Mouse (Mus musculus) T-helper 17 cell (primary cell): ENCODE results near the gene Tnfsf9.
"Not testable (repeated sequence)": the region's sequence is repeated elsewhere in the genome, so short reads cannot be mapped to it uniquely, and the experiment has no call there.

Experiments
- in situ Hi-C, 2 experiments: fragments of 300-600 bp; cut with MboI, MseI; formaldehyde crosslinking; loops; 1 replicate in 1 of 2; 2 replicates in 1 of 2; pipeline ENCODE4 v1.15.1; 2025; ENCODE audit warnings: high pct_unique_total_duplicates in 2 of 2

The Tnfsf9 gene

DNA sequence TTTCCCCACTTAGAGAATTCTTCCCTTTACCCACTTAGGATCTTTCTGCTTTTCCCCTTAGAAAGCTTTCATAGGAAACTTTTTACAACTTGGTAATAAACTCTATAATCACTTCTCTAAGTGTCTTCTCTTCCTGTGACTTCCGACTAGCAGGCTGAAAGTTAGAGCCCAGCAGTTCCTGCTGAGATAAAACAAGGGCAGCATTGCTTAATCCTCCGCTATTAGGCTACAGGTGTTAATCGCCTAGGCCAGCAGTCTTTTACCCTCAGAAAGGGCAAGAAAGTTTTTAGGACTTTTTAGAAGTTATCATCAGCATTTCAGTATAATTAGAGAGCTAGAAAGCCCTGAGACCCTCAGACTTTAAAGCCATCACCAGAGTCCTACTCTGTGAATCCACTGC lies 28.9 kb downstream of the Tnfsf9 start:
- in situ Hi-C loops = not testable (repeated sequence)

GRCm38 (mm10) chr17:57134693-57135092 lies 29.6 kb downstream of the Tnfsf9 start:
- in situ Hi-C loops = no loop called here

DNA sequence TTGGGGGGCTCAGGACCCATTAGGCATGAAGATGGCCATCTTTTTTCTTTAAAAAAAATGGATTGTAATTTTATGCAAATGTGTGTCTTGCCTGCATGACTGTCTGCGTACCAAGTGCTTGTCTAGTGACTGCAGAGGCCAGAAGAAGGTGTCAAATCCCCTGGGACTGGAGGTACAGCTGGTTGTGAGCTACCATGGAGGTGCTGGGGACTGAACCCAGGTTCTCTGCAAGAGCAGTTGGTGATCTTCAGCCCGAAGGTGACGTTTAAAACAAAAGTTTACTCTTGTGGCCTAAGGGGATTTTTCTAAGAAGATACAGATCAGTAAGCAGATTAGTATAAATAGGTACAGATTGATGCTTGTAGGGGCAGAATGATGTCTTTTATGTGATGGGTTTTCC lies 30.5 kb downstream of the Tnfsf9 start:
- in situ Hi-C loops = no loop called here

- in situ Hi-C loops = no loop called here
Measured at GRCm38 (mm10) chr17:57138676-57139075, 33.6 kb downstream of the Tnfsf9 start.

GRCm38 (mm10) chr17:57139708-57140107 lies 34.6 kb downstream of the Tnfsf9 start:
- in situ Hi-C loops = no loop called here

- in situ Hi-C loops = no loop called here
Measured at GRCm38 (mm10) chr17:57143704-57144103, 38.6 kb downstream of the Tnfsf9 start.

- in situ Hi-C loops = no loop called here
Measured at GRCm38 (mm10) chr17:57145115-57145514, 40.0 kb downstream of the Tnfsf9 start.

- in situ Hi-C loops = no loop called here
Measured at GRCm38 (mm10) chr17:57148343-57148742, 43.2 kb downstream of the Tnfsf9 start.

DNA sequence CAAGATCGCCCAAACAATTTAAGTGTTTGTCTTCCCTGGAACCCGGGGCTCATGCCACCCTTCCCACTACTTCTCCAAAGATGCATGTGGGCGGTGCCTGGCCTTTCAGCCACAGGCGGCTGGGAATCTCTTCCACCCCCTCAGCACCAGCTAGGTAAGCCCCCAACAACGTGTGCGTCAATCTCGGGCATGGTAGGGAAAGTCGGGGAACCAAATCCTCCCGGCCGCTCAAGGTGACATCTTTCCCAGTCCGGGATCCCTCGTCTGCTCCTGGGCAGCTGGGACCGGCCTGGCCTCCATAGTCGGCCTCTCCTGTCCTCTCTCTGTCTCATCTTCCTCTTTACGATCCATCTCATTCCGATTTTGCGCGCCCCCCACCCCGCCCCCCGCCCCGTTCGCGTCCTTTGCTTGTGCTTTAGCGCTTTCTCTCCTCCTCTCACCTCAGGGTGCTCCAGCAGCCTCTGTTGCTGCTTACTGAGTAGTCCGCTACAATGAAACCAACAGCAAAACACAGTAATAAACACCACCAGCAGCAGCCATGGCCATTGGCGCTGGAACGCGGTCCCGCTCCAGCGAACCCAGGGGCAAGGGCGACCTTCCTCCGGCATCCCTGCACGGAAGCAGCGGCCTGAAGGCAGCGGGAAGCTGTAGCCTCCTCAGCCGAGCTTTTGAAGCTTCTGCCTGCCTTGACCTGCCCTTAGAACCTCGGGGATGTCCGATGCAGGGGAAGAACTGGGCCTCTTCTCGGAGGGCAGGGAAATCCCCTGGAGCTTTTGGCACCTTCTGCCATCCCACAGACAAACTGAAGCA lies 44.1 kb downstream of the Tnfsf9 start, which contains the start of gene Cd70:
TSS of gene Cd70 (minus strand) at position 784 of the 810 bp plus-strand sequence.
- in situ Hi-C loops = no loop called here

DNA sequence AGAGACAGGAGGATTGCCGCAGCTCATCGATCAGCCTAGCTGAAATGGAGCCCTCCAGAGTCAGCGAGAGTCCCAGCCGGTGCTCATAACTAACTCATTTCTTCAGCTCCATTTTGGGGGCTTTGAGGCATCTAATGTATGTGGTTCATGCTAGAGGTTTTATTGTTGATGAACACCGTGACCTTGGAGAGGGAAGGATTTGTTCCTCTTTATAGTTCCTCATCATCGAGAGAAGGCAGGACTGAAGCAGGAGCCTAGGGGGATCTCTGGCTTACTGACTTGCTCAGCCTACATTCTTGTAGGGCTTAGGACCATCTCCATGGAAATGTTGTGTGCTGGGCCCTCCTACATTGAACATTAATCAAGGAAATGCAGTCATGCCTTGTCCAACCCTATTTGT lies 47.9 kb downstream of the Tnfsf9 start:
- in situ Hi-C loops = no loop called here

DNA sequence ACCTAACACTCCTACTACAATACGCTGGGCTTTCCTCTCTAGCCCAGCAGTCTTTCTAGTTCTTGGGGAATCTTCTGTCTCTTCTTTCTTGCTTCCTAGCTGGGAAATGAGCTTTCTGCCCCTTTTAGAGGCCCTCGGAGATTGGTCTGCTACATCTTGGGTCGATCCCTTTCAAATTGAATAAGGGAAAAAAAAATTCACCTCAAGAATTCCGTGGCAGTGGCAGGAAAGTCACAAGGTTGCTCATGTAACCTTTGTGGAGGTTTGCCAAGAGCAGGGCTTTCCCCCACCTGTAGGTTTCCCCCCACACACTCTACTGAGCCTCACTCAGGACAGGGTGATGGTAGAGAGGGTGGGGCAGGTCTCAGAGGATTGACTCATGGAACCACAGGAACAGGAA lies 48.7 kb downstream of the Tnfsf9 start:
- in situ Hi-C loops = no loop called here
